Mouse (Mus musculus) ES-Bruce4 (cell line): Measurements from ENCODE around the gene Tespa1.

Source experiments
- EP300 ChIP-seq: IDR thresholded peaks from 2 replicates; pipeline ENCODE4 v1.6.1; 2011; ENCODE audit warnings: low read depth, low read length; ENCODE audit not compliant: insufficient read depth
- POLR2A ChIP-seq: IDR thresholded peaks from one replicate; pipeline ENCODE4 v1.8.1; 2011; ENCODE audit warnings: low read length; ENCODE audit not compliant: insufficient read depth

GRCm38 (mm10) chr10:130293741-130294408 is 28.8 kb upstream of the Tespa1 start:
- no peak for TF ChIP-seq POLR2A
- TF ChIP-seq EP300, result peak; percentile 89
